Mouse (Mus musculus): ENCODE results near the gene Gstp2. TPM values are rescaled to one million over a fixed set of nuclear protein-coding genes. Genes with fewer than 3 reads are reported as not detected.
A peak's percentile ranks its signal among the peaks of the same experiment; 100 is the strongest.
"Not testable (repeated sequence)": the region's sequence is repeated elsewhere in the genome, so short reads cannot be mapped to it uniquely, and the experiment has no call there.

The Gstp2 gene
- polyA plus RNA-seq, 1 experiment from 2014 or later = 8.0 TPM

GRCm38 (mm10) chr19:4060899-4061465, 15.2 kb upstream of the Gstp2 start:
- no peak for ATAC-seq (ENCODE audit: insufficient number of reproducible peaks, insufficient read depth, low FRiP score, low read depth)
- WGBS = 87% methylated on average over 6 of the region's 6 CpGs
- no peaks in the 10 kb centered on the region for H3K9me3 ChIP-seq (ENCODE audit: control insufficient read depth, low read length)
- H3K4me1 ChIP-seq (ENCODE audit: control insufficient read depth in 2 of 2, insufficient read depth in 2 of 2, low read length in 2 of 2) = peaks cover 8 to 10% of the 10 kb centered on the region in 2 experiments
- H3K27me3 ChIP-seq (ENCODE audit: control insufficient read depth, insufficient read depth, low read length) = no peaks in the 10 kb centered on the region
- no peak overlapping the region for H3K27ac ChIP-seq (replicated peaks in 1 of 2; ENCODE audit: control insufficient read depth in 1 of 2, insufficient read depth in 1 of 2, low read depth in 2 of 2, low read length in 2 of 2)
- no peaks in the 10 kb centered on the region for H3K36me3 ChIP-seq (ENCODE audit: control insufficient read depth, insufficient read depth, low read length)
- no peak overlapping the region for H3K4me2 ChIP-seq (ENCODE audit: low read length)
- H3K4me3 ChIP-seq (ENCODE audit: control insufficient read depth in 1 of 2, insufficient read depth in 1 of 2, low read depth in 1 of 2, low read length in 2 of 2) = no peak overlapping the region
- no peak overlapping the region for H3K9ac ChIP-seq (ENCODE audit: low read length)

GRCm38 (mm10) chr19:4060044-4060898, 14.4 kb upstream of the Gstp2 start:
- H3K4me3 ChIP-seq (ENCODE audit: control insufficient read depth in 1 of 2, insufficient read depth in 1 of 2, low read depth in 1 of 2, low read length in 2 of 2); H3K36me3 ChIP-seq (ENCODE audit: control insufficient read depth, insufficient read depth, low read length); H3K4me2 ChIP-seq (ENCODE audit: low read length); H3K27me3 ChIP-seq (ENCODE audit: control insufficient read depth, insufficient read depth, low read length); ATAC-seq (ENCODE audit: insufficient number of reproducible peaks, insufficient read depth, low FRiP score, low read depth); H3K9me3 ChIP-seq (ENCODE audit: control insufficient read depth, low read length); H3K27ac ChIP-seq (replicated peaks in 1 of 2; ENCODE audit: control insufficient read depth in 1 of 2, insufficient read depth in 1 of 2, low read depth in 2 of 2, low read length in 2 of 2); H3K9ac ChIP-seq (ENCODE audit: low read length): not testable (repeated sequence)
- 85% methylated on average over 8 of the region's 8 CpGs for WGBS
- H3K4me1 ChIP-seq (ENCODE audit: control insufficient read depth in 2 of 2, insufficient read depth in 2 of 2, low read length in 2 of 2) = peaks cover 10 to 13% of the 10 kb centered on the region in 2 experiments

GRCm38 (mm10) chr19:4059069-4059740, 13.4 kb upstream of the Gstp2 start, which contains the start of gene Gstp3:
Gene Gstp3 (minus strand): TSS chr19:4059569.
- Histone ChIP-seq H3K9me3 (ENCODE audit: control insufficient read depth, low read length) (no peaks in the 10 kb centered on the region), H3K4me3 (ENCODE audit: control insufficient read depth in 1 of 2, insufficient read depth in 1 of 2, low read depth in 1 of 2, low read length in 2 of 2) (no peak within 1 kb of the TSS), H3K4me2 (ENCODE audit: low read length) (no peak within 1 kb of the TSS), H3K9ac (ENCODE audit: low read length) (no peak within 1 kb of the TSS), H3K27me3 (ENCODE audit: control insufficient read depth, insufficient read depth, low read length) (no peaks in the 10 kb centered on the region), H3K36me3 (ENCODE audit: control insufficient read depth, insufficient read depth, low read length) (no peaks in the 10 kb centered on the region), H3K27ac (replicated peaks in 1 of 2; ENCODE audit: control insufficient read depth in 1 of 2, insufficient read depth in 1 of 2, low read depth in 2 of 2, low read length in 2 of 2) (no peak within 1 kb of the TSS), H3K4me1 (ENCODE audit: control insufficient read depth in 2 of 2, insufficient read depth in 2 of 2, low read length in 2 of 2) (peaks cover 10 to 13% of the 10 kb centered on the region in 2 experiments)
- peak; percentile 42; the same call in 1 of the 2 replicates for ATAC-seq (ENCODE audit: insufficient number of reproducible peaks, insufficient read depth, low FRiP score, low read depth)
- 73% methylated on average over 15 of the region's 15 CpGs for WGBS

GRCm38 (mm10) chr19:4058581-4058980, 12.8 kb upstream of the Gstp2 start:
- peaks cover 10 to 13% of the 10 kb centered on the region in 2 experiments for H3K4me1 ChIP-seq (ENCODE audit: control insufficient read depth in 2 of 2, insufficient read depth in 2 of 2, low read length in 2 of 2)
- no peaks in the 10 kb centered on the region for H3K27me3 ChIP-seq (ENCODE audit: control insufficient read depth, insufficient read depth, low read length)
- no peak overlapping the region for H3K9ac ChIP-seq (ENCODE audit: low read length)
- H3K27ac ChIP-seq (replicated peaks in 1 of 2; ENCODE audit: control insufficient read depth in 1 of 2, insufficient read depth in 1 of 2, low read depth in 2 of 2, low read length in 2 of 2) = no peak overlapping the region
- H3K9me3 ChIP-seq (ENCODE audit: control insufficient read depth, low read length) = no peaks in the 10 kb centered on the region
- H3K4me3 ChIP-seq (ENCODE audit: control insufficient read depth in 1 of 2, insufficient read depth in 1 of 2, low read depth in 1 of 2, low read length in 2 of 2) = no peak overlapping the region
- ATAC-seq (ENCODE audit: insufficient number of reproducible peaks, insufficient read depth, low FRiP score, low read depth) = no peak
- H3K4me2 ChIP-seq (ENCODE audit: low read length) = no peak overlapping the region
- 85% methylated on average over 5 of the region's 5 CpGs for WGBS
- H3K36me3 ChIP-seq (ENCODE audit: control insufficient read depth, insufficient read depth, low read length) = no peaks in the 10 kb centered on the region

- Histone ChIP-seq H3K27ac (replicated peaks in 1 of 2; ENCODE audit: control insufficient read depth in 1 of 2, insufficient read depth in 1 of 2, low read depth in 2 of 2, low read length in 2 of 2) (no peak overlapping the region), H3K36me3 (ENCODE audit: control insufficient read depth, insufficient read depth, low read length) (no peaks in the 10 kb centered on the region), H3K4me1 (ENCODE audit: control insufficient read depth in 2 of 2, insufficient read depth in 2 of 2, low read length in 2 of 2) (peaks cover 10 to 13% of the 10 kb centered on the region in 2 experiments), H3K9me3 (ENCODE audit: control insufficient read depth, low read length) (no peaks in the 10 kb centered on the region), H3K4me3 (ENCODE audit: control insufficient read depth in 1 of 2, insufficient read depth in 1 of 2, low read depth in 1 of 2, low read length in 2 of 2) (no peak overlapping the region), H3K27me3 (ENCODE audit: control insufficient read depth, insufficient read depth, low read length) (no peaks in the 10 kb centered on the region), H3K4me2 (ENCODE audit: low read length) (no peak overlapping the region), H3K9ac (ENCODE audit: low read length) (no peak overlapping the region)
- WGBS = over 99% methylated on average over 7 of the region's 7 CpGs
- ATAC-seq (ENCODE audit: insufficient number of reproducible peaks, insufficient read depth, low FRiP score, low read depth) = no peak
These were observed 12.1 kb upstream of the Gstp2 start for GRCm38 (mm10) chr19:4057962-4058361.

- no peak for ATAC-seq (ENCODE audit: insufficient number of reproducible peaks, insufficient read depth, low FRiP score, low read depth)
- Histone ChIP-seq H3K4me2 (ENCODE audit: low read length) (no peak overlapping the region), H3K36me3 (ENCODE audit: control insufficient read depth, insufficient read depth, low read length) (no peaks in the 10 kb centered on the region), H3K27ac (replicated peaks in 1 of 2; ENCODE audit: control insufficient read depth in 1 of 2, insufficient read depth in 1 of 2, low read depth in 2 of 2, low read length in 2 of 2) (no peak overlapping the region), H3K9me3 (ENCODE audit: control insufficient read depth, low read length) (no peaks in the 10 kb centered on the region), H3K9ac (ENCODE audit: low read length) (no peak overlapping the region), H3K4me3 (ENCODE audit: control insufficient read depth in 1 of 2, insufficient read depth in 1 of 2, low read depth in 1 of 2, low read length in 2 of 2) (no peak overlapping the region), H3K27me3 (ENCODE audit: control insufficient read depth, insufficient read depth, low read length) (no peaks in the 10 kb centered on the region), H3K4me1 (ENCODE audit: control insufficient read depth in 2 of 2, insufficient read depth in 2 of 2, low read length in 2 of 2) (peaks cover 10 to 13% of the 10 kb centered on the region in 2 experiments)
- 78% methylated on average over 13 of the region's 13 CpGs for WGBS
These were observed 11.6 kb upstream of the Gstp2 start for GRCm38 (mm10) chr19:4057389-4057788.

- Histone ChIP-seq H3K27ac (replicated peaks in 1 of 2; ENCODE audit: control insufficient read depth in 1 of 2, insufficient read depth in 1 of 2, low read depth in 2 of 2, low read length in 2 of 2) (no peak overlapping the region), H3K4me1 (ENCODE audit: control insufficient read depth in 2 of 2, insufficient read depth in 2 of 2, low read length in 2 of 2) (peaks cover 10 to 13% of the 10 kb centered on the region in 2 experiments), H3K27me3 (ENCODE audit: control insufficient read depth, insufficient read depth, low read length) (no peaks in the 10 kb centered on the region), H3K9ac (ENCODE audit: low read length) (peak overlapping the region; percentile 27; the same call in 1 of the 2 replicates), H3K36me3 (ENCODE audit: control insufficient read depth, insufficient read depth, low read length) (no peaks in the 10 kb centered on the region), H3K9me3 (ENCODE audit: control insufficient read depth, low read length) (no peaks in the 10 kb centered on the region), H3K4me3 (ENCODE audit: control insufficient read depth in 1 of 2, insufficient read depth in 1 of 2, low read depth in 1 of 2, low read length in 2 of 2) (no peak overlapping the region), H3K4me2 (ENCODE audit: low read length) (no peak overlapping the region)
- ATAC-seq (ENCODE audit: insufficient number of reproducible peaks, insufficient read depth, low FRiP score, low read depth) = no peak
- WGBS = 39% methylated on average over 4 of the region's 4 CpGs
These were observed 10.9 kb upstream of the Gstp2 start for GRCm38 (mm10) chr19:4056727-4057126.
